Mouse (Mus musculus): ENCODE results near the gene Gm44790.

DNA sequence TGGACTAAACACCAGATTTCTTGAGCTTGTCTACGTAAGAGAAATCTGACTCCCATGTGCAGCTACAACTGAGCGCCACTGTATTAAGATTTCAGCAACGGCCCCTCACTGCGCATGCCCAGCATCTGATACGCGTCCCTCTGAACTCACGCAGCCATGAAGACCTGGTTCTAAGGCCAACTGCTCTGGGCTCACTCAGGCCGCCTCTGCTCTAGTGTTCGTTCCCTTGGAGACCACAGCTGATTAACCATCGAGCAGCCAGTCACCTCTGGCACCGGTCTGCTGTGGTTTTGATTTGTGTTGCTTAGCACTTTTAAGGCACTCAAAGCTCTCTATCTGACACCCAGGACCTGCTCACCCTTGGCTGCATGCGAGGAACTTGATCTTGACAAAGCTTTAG is 39.1 kb upstream of the Gm44790 start:
- no peak for TF ChIP-seq GATA1 (IDR thresholded peaks at IDR 0.05; ENCODE audit: borderline replicate concordance, low read length)
- TF ChIP-seq FLI1 (IDR thresholded peaks at IDR 0.05; ENCODE audit: low read length), result no peak

All from megakaryocyte, embryonic 14.5 days (primary cell).